Mouse (Mus musculus): Measurements from ENCODE around the gene Rnf17. TPM values are rescaled to one million over a fixed set of nuclear protein-coding genes. Genes with fewer than 3 reads are reported as not detected.

The Rnf17 gene
- polyA plus RNA-seq, 1 experiment from 2014 or later = 1.2 TPM

DNA sequence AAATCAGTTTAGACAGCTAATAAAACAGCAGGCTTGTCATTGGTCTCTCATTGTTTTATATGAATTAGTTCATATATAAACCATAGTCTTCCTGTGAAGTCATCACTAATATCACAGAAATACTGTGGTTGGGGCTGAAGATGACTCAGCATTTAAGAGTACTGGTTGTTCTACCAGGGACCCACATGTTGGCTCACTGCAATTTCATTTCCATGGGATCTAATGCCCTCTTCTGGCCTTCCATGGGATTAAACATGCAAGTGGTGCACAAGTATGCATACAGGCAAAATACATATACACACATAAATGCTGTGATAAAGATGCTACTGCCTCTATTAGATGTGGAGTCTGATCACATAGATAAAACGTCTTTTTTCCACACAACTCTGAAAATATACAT lies 65.8 kb downstream of the Rnf17 start:
- Histone ChIP-seq H3K9me3 (ENCODE audit: low read length) (no peaks in the 10 kb centered on the region), H3K4me2 (replicated peaks; ENCODE audit: low read depth, low read length) (no peak overlapping the region), H3K4me1 (ENCODE audit: insufficient read depth, low read length) (no peaks in the 10 kb centered on the region), H3K27ac (ENCODE audit: low read length) (no peak overlapping the region), H3K27me3 (ENCODE audit: insufficient read depth, low read length) (no peaks in the 10 kb centered on the region), H3K9ac (replicated peaks; ENCODE audit: low read length) (no peak overlapping the region), H3K36me3 (ENCODE audit: insufficient read depth, low read length) (no peaks in the 10 kb centered on the region), H3K4me3 (ENCODE audit: low read length) (no peak overlapping the region)
- WGBS = 33% methylated on average over 1 of the region's 1 CpGs
- no peak for ATAC-seq (ENCODE audit: low FRiP score, low TSS enrichment)

GRCm38 (mm10) chr14:56489806-56490205 lies 87.4 kb downstream of the Rnf17 start:
- H3K9ac ChIP-seq (replicated peaks; ENCODE audit: low read length) = no peak overlapping the region
- no peak overlapping the region for H3K4me3 ChIP-seq (ENCODE audit: low read length)
- no peaks in the 10 kb centered on the region for H3K27me3 ChIP-seq (ENCODE audit: insufficient read depth, low read length)
- no peaks in the 10 kb centered on the region for H3K9me3 ChIP-seq (ENCODE audit: low read length)
- no peak for ATAC-seq (ENCODE audit: low FRiP score, low TSS enrichment)
- H3K4me1 ChIP-seq (ENCODE audit: insufficient read depth, low read length) = no peaks in the 10 kb centered on the region
- H3K36me3 ChIP-seq (ENCODE audit: insufficient read depth, low read length) = no peaks in the 10 kb centered on the region
- H3K27ac ChIP-seq (ENCODE audit: low read length) = no peak overlapping the region
- H3K4me2 ChIP-seq (replicated peaks; ENCODE audit: low read depth, low read length) = no peak overlapping the region

GRCm38 (mm10) chr14:56502407-56502806 lies 100.0 kb downstream of the Rnf17 start:
- no peak for ATAC-seq (ENCODE audit: low FRiP score, low TSS enrichment)
- Histone ChIP-seq H3K4me1 (ENCODE audit: insufficient read depth, low read length) (no peaks in the 10 kb centered on the region), H3K4me3 (ENCODE audit: low read length) (no peak overlapping the region), H3K36me3 (ENCODE audit: insufficient read depth, low read length) (no peaks in the 10 kb centered on the region), H3K27me3 (ENCODE audit: insufficient read depth, low read length) (no peaks in the 10 kb centered on the region), H3K9ac (replicated peaks; ENCODE audit: low read length) (no peak overlapping the region), H3K27ac (ENCODE audit: low read length) (no peak overlapping the region), H3K4me2 (replicated peaks; ENCODE audit: low read depth, low read length) (no peak overlapping the region), H3K9me3 (ENCODE audit: low read length) (no peaks in the 10 kb centered on the region)
- WGBS = 42% methylated on average over 4 of the region's 4 CpGs

- no peak for ATAC-seq (ENCODE audit: low FRiP score, low TSS enrichment)
- WGBS = 70% methylated on average over 3 of the region's 3 CpGs
- Histone ChIP-seq H3K9me3 (ENCODE audit: low read length) (no peaks in the 10 kb centered on the region), H3K36me3 (ENCODE audit: insufficient read depth, low read length) (no peaks in the 10 kb centered on the region), H3K4me2 (replicated peaks; ENCODE audit: low read depth, low read length) (no peak overlapping the region), H3K27ac (ENCODE audit: low read length) (no peak overlapping the region), H3K27me3 (ENCODE audit: insufficient read depth, low read length) (no peaks in the 10 kb centered on the region), H3K4me1 (ENCODE audit: insufficient read depth, low read length) (no peaks in the 10 kb centered on the region), H3K4me3 (ENCODE audit: low read length) (no peak overlapping the region), H3K9ac (replicated peaks; ENCODE audit: low read length) (no peak overlapping the region)
Observed at GRCm38 (mm10) chr14:56506743-56507142, 104.4 kb downstream of the Rnf17 start.

- Histone ChIP-seq H3K4me1 (ENCODE audit: insufficient read depth, low read length) (no peaks in the 10 kb centered on the region), H3K9me3 (ENCODE audit: low read length) (no peaks in the 10 kb centered on the region), H3K4me3 (ENCODE audit: low read length) (no peak overlapping the region), H3K9ac (replicated peaks; ENCODE audit: low read length) (no peak overlapping the region), H3K27me3 (ENCODE audit: insufficient read depth, low read length) (no peaks in the 10 kb centered on the region), H3K36me3 (ENCODE audit: insufficient read depth, low read length) (no peaks in the 10 kb centered on the region), H3K27ac (ENCODE audit: low read length) (no peak overlapping the region), H3K4me2 (replicated peaks; ENCODE audit: low read depth, low read length) (no peak overlapping the region)
- ATAC-seq (ENCODE audit: low FRiP score, low TSS enrichment) = no peak
- WGBS = 28% methylated on average over 6 of the region's 6 CpGs
Observed at GRCm38 (mm10) chr14:56512084-56512483, 109.7 kb downstream of the Rnf17 start.

GRCm38 (mm10) chr14:56514775-56515174 lies 112.4 kb downstream of the Rnf17 start:
- Histone ChIP-seq H3K27ac (ENCODE audit: low read length) (no peak overlapping the region), H3K4me1 (ENCODE audit: insufficient read depth, low read length) (no peaks in the 10 kb centered on the region), H3K4me2 (replicated peaks; ENCODE audit: low read depth, low read length) (no peak overlapping the region), H3K36me3 (ENCODE audit: insufficient read depth, low read length) (no peaks in the 10 kb centered on the region), H3K9ac (replicated peaks; ENCODE audit: low read length) (no peak overlapping the region), H3K9me3 (ENCODE audit: low read length) (no peaks in the 10 kb centered on the region), H3K27me3 (ENCODE audit: insufficient read depth, low read length) (no peaks in the 10 kb centered on the region), H3K4me3 (ENCODE audit: low read length) (no peak overlapping the region)
- WGBS = 88% methylated on average over 2 of the region's 2 CpGs
- no peak for ATAC-seq (ENCODE audit: low FRiP score, low TSS enrichment)

DNA sequence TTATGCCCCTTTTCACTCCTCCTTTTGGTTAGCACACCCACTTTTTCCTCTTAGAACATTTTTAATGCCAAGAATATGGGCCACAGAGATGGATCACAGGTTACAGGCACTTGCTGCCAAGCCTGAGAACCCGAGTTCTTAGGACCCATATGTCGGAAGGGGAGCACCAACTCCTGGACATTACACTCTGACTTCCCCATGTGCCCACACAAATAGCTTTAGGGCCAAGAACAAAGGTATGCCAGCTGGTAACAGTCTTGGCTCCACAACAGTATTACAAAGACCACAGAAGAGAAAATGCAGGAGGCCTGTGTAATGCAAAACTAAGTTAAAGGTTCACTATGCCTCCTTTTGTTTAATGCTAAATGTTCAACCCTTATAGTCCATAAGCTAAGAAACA lies 128.4 kb downstream of the Rnf17 start:
- 94% methylated on average over 2 of the region's 2 CpGs for WGBS
- no peak overlapping the region for H3K4me2 ChIP-seq (replicated peaks; ENCODE audit: low read depth, low read length)
- no peak for ATAC-seq (ENCODE audit: low FRiP score, low TSS enrichment)

GRCm38 (mm10) chr14:56544946-56545345 lies 142.6 kb downstream of the Rnf17 start:
- H3K9ac ChIP-seq (replicated peaks; ENCODE audit: low read length) = no peak overlapping the region
- H3K36me3 ChIP-seq (ENCODE audit: insufficient read depth, low read length) = no peaks in the 10 kb centered on the region
- ATAC-seq (ENCODE audit: low FRiP score, low TSS enrichment) = no peak
- no peak overlapping the region for H3K4me3 ChIP-seq (ENCODE audit: low read length)
- no peaks in the 10 kb centered on the region for H3K4me1 ChIP-seq (ENCODE audit: insufficient read depth, low read length)
- no peaks in the 10 kb centered on the region for H3K27me3 ChIP-seq (ENCODE audit: insufficient read depth, low read length)
- WGBS = 85% methylated on average over 1 of the region's 1 CpGs
- no peaks in the 10 kb centered on the region for H3K9me3 ChIP-seq (ENCODE audit: low read length)
- H3K4me2 ChIP-seq (replicated peaks; ENCODE audit: low read depth, low read length) = no peak overlapping the region
- no peak overlapping the region for H3K27ac ChIP-seq (ENCODE audit: low read length)

More for the DNA sequence above, 128.4 kb downstream of the Rnf17 start:
- H3K4me3 ChIP-seq (ENCODE audit: low read length) = no peak overlapping the region
- H3K9ac ChIP-seq (replicated peaks; ENCODE audit: low read length) = no peak overlapping the region
- no peaks in the 10 kb centered on the region for H3K27me3 ChIP-seq (ENCODE audit: insufficient read depth, low read length)
- H3K9me3 ChIP-seq (ENCODE audit: low read length) = no peaks in the 10 kb centered on the region
- no peaks in the 10 kb centered on the region for H3K4me1 ChIP-seq (ENCODE audit: insufficient read depth, low read length)
- H3K36me3 ChIP-seq (ENCODE audit: insufficient read depth, low read length) = peaks cover 19% of the 10 kb centered on the region
- H3K27ac ChIP-seq (ENCODE audit: low read length) = no peak overlapping the region

- 93% methylated on average over 4 of the region's 4 CpGs for WGBS
Observed at GRCm38 (mm10) chr14:56545491-56545890, 143.1 kb downstream of the Rnf17 start.

DNA sequence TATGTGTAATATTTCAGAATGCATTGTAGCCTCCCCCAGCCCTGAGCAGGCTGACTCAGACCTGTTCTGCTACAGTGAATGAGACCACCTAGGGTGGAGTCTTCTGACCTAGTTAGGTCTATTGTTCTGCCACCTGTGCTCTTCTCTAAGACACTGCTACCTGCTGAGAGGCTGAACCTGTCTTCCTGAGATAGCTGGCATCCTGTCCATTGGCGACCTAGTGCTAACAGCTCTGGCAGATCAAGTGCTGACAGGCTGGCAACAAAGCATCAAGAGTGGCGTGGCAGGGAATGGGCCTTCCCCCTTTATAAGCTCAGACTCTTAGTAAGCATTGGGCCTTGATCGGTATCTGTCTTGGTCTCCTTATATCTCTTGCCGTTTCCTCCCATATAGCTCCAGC lies 148.6 kb downstream of the Rnf17 start:
- no peak overlapping the region for H3K27ac ChIP-seq (ENCODE audit: low read length)
- no peaks in the 10 kb centered on the region for H3K9me3 ChIP-seq (ENCODE audit: low read length)
- H3K36me3 ChIP-seq (ENCODE audit: insufficient read depth, low read length) = peaks cover 19% of the 10 kb centered on the region; the same call in 1 of the 2 replicates
- ATAC-seq (ENCODE audit: low FRiP score, low TSS enrichment) = no peak
- H3K4me2 ChIP-seq (replicated peaks; ENCODE audit: low read depth, low read length) = no peak overlapping the region
- WGBS = 90% methylated on average over 4 of the region's 4 CpGs
- H3K9ac ChIP-seq (replicated peaks; ENCODE audit: low read length) = no peak overlapping the region
- H3K4me1 ChIP-seq (ENCODE audit: insufficient read depth, low read length) = no peaks in the 10 kb centered on the region
- H3K27me3 ChIP-seq (ENCODE audit: insufficient read depth, low read length) = no peaks in the 10 kb centered on the region
- H3K4me3 ChIP-seq (ENCODE audit: low read length) = no peak overlapping the region

More at GRCm38 (mm10) chr14:56545491-56545890, 143.1 kb downstream of the Rnf17 start:
- Histone ChIP-seq H3K4me3 (ENCODE audit: low read length) (no peak overlapping the region), H3K36me3 (ENCODE audit: insufficient read depth, low read length) (no peaks in the 10 kb centered on the region), H3K9me3 (ENCODE audit: low read length) (no peaks in the 10 kb centered on the region), H3K27me3 (ENCODE audit: insufficient read depth, low read length) (no peaks in the 10 kb centered on the region), H3K9ac (replicated peaks; ENCODE audit: low read length) (no peak overlapping the region), H3K4me2 (replicated peaks; ENCODE audit: low read depth, low read length) (no peak overlapping the region), H3K4me1 (ENCODE audit: insufficient read depth, low read length) (no peaks in the 10 kb centered on the region), H3K27ac (ENCODE audit: low read length) (no peak overlapping the region)
- ATAC-seq (ENCODE audit: low FRiP score, low TSS enrichment) = no peak
